Mouse (Mus musculus): Measurements from ENCODE around the gene Gp9. TPM values are rescaled to one million over a fixed set of nuclear protein-coding genes. Genes with fewer than 3 reads are reported as not detected.
"Not testable (repeated sequence)": the region's sequence is repeated elsewhere in the genome, so short reads cannot be mapped to it uniquely, and the experiment has no call there.

The Gp9 gene
- total RNA-seq, 2 experiments from 2014 or later = 0.70 TPM; not detected in 1

- no peak for DNase-seq (ENCODE audit: low spot score in 2 of 2)
These were observed 29.3 kb upstream of the Gp9 start for GRCm38 (mm10) chr6:87748531-87748930.

- no peak for DNase-seq (ENCODE audit: low spot score in 2 of 2)
These were observed 27.5 kb upstream of the Gp9 start for GRCm38 (mm10) chr6:87750184-87750910.

- no peak for DNase-seq (ENCODE audit: low spot score in 2 of 2)
These were observed 26.3 kb upstream of the Gp9 start for GRCm38 (mm10) chr6:87751574-87751973.

GRCm38 (mm10) chr6:87755196-87755595 is 22.7 kb upstream of the Gp9 start:
- no peak for DNase-seq (ENCODE audit: low spot score in 2 of 2)

GRCm38 (mm10) chr6:87756896-87757295 is 21.0 kb upstream of the Gp9 start:
- no peak for DNase-seq (ENCODE audit: low spot score in 2 of 2)

GRCm38 (mm10) chr6:87759404-87759803 is 18.5 kb upstream of the Gp9 start:
- DNase-seq (ENCODE audit: low spot score in 2 of 2) = no peak

- DNase-seq (ENCODE audit: low spot score in 2 of 2) = no peak
These were observed 18.0 kb upstream of the Gp9 start for GRCm38 (mm10) chr6:87759850-87760249.

GRCm38 (mm10) chr6:87762161-87762560 is 15.7 kb upstream of the Gp9 start:
- DNase-seq (ENCODE audit: low spot score in 2 of 2) = no peak

GRCm38 (mm10) chr6:87763376-87764280 is 14.2 kb upstream of the Gp9 start:
- DNase-seq (ENCODE audit: low spot score in 2 of 2) = no peak

GRCm38 (mm10) chr6:87764296-87764695 is 13.6 kb upstream of the Gp9 start:
- not testable (repeated sequence) for DNase-seq (ENCODE audit: low spot score in 2 of 2)

GRCm38 (mm10) chr6:87770626-87771025 is 7.2 kb upstream of the Gp9 start:
- DNase-seq (ENCODE audit: low spot score in 2 of 2) = no peak

GRCm38 (mm10) chr6:87774466-87774865 is 3.4 kb upstream of the Gp9 start:
- no peak for DNase-seq (ENCODE audit: low spot score in 2 of 2)

- DNase-seq (ENCODE audit: low spot score in 2 of 2) = no peak
These were observed 3.0 kb upstream of the Gp9 start for GRCm38 (mm10) chr6:87774909-87775308.

GRCm38 (mm10) chr6:87775588-87776245 is 2.2 kb upstream of the Gp9 start:
- no peak for DNase-seq (ENCODE audit: low spot score in 2 of 2)

GRCm38 (mm10) chr6:87776663-87777062 is 1.2 kb upstream of the Gp9 start:
- no peak for DNase-seq (ENCODE audit: low spot score in 2 of 2)

GRCm38 (mm10) chr6:87778294-87779173 is 662 bp downstream of the Gp9 start:
- DNase-seq (ENCODE audit: low spot score in 2 of 2) = no peak

- DNase-seq (ENCODE audit: low spot score in 2 of 2) = no peak
These were observed 1.6 kb downstream of the Gp9 start for GRCm38 (mm10) chr6:87779174-87780165.

GRCm38 (mm10) chr6:87780546-87781301 is 2.9 kb downstream of the Gp9 start:
- no peak for DNase-seq (ENCODE audit: low spot score in 2 of 2)

- DNase-seq (ENCODE audit: low spot score in 2 of 2) = no peak
These were observed 6.2 kb downstream of the Gp9 start for GRCm38 (mm10) chr6:87784033-87784432.

Data from adrenal gland, adult 18-20 months (tissue).